Mouse (Mus musculus) liver, embryonic 14.5 days (tissue): ENCODE measurements around the gene Tmem265.

ENCODE experiments used
- CTCF ChIP-seq: IDR thresholded peaks from 2 replicates; pipeline ENCODE4 v1.5.1; 2016; ENCODE audit warnings: antibody characterized with exemption, low read depth, control low read depth
- EP300 ChIP-seq: IDR thresholded peaks from 2 replicates; pipeline ENCODE4 v1.6.1; 2016; ENCODE audit warnings: antibody characterized with exemption, low read depth

GRCm38 (mm10) chr7:127549116-127549835 lies 11.9 kb upstream of the Tmem265 start:
- TF ChIP-seq CTCF: no peak
- TF ChIP-seq EP300: no peak
